Mouse (Mus musculus) brain, embryonic 14.5 days (tissue): ENCODE measurements around the gene Slc7a12.

Experiments
- CTCF ChIP-seq: fragments of 200-500 bp; IDR thresholded peaks from 2 replicates; pipeline ENCODE4 v1.5.1; 2012; ENCODE audit warnings: inconsistent platforms, mild to moderate bottlenecking, moderate library complexity, borderline replicate concordance; ENCODE audit not compliant: insufficient read depth, insufficient read length; ENCODE audit errors: extremely low read depth
- POLR2A ChIP-seq: fragments of 200-500 bp; IDR thresholded peaks from 2 replicates; pipeline ENCODE4 v1.6.1; 2012; ENCODE audit warnings: mild to moderate bottlenecking, inconsistent platforms, borderline replicate concordance; ENCODE audit not compliant: poor library complexity, insufficient read depth, insufficient read length, severe bottlenecking; ENCODE audit errors: extremely low read depth

DNA sequence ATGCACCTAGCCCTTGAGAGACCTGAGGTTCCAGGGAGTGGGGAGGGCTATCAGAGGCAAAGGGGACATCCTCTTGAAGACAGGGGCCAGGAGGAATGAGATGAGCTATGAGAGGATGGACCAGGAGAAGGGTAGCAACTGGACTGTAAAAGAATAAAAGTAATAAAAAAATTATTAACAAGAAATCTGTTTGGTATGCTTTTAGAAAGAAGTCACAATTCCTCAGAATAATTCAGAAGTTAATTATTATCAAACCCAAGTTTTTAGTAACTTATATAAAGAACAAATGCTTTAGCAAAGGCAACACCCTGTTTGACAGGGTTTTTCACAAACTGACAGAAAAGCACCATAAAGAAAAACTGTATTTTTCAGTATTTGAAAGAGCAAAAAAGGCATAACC, at the start of gene Slc7a12:
- no peak for TF ChIP-seq POLR2A
- TF ChIP-seq CTCF = no peak
